Comparison of ENCODE assay signal across 7 mouse cellular contexts in genomic region chr9:66088411-66088810, GRCm38 (mm10). TPM values are rescaled to one million over a fixed set of nuclear protein-coding genes. Genes with fewer than 3 reads are reported as not detected.
DNase-seq lines count a peak whose midpoint lies in the region; ATAC-seq lines count a peak whose summit lies in the region.

No protein-coding gene starts in this region.

- peak; percentile 47 to 72 for DNase-seq in left cerebral cortex, adult 18-20 months (ENCODE audit: low spot score in 2 of 2)
- no peak for DNase-seq in left cerebral cortex, adult 8-10 months (ENCODE audit: low spot score in 2 of 2)
- DNase-seq in NIH3T3 (ENCODE audit: low read depth) = peak; percentile 74
- peak; percentile 46 for DNase-seq in c-Kit-positive CD71-positive TER-119-negative erythroid progenitor cells, embryonic 14.5 days (ENCODE audit: low read depth)
- DNase-seq in heart, postnatal 4 days = peak; percentile 70
- DNase-seq in liver, embryonic 13.5 days = peak; percentile 54
- peak; percentile 41 for DNase-seq in skeletal muscle tissue, adult 2 months (ENCODE audit: low read depth, low spot score)

- H3K4me3 ChIP-seq in liver, embryonic 13.5 days (replicated peaks) = no peak overlapping the region

- H3K9me3 ChIP-seq in liver, embryonic 13.5 days (replicated peaks) = no peaks in the 10 kb centered on the region

- WGBS in liver, embryonic 13.5 days (ENCODE audit: insufficient replicate concordance) = 45% methylated on average over 4 of the region's 4 CpGs

- H3K27ac ChIP-seq in liver, embryonic 13.5 days = no peak overlapping the region

- peaks cover 71% of the 10 kb centered on the region for H3K36me3 ChIP-seq in liver, embryonic 13.5 days

- no peaks in the 10 kb centered on the region for H3K27me3 ChIP-seq in liver, embryonic 13.5 days

- no peak overlapping the region for H3K9ac ChIP-seq in liver, embryonic 13.5 days

- H3K4me1 ChIP-seq in liver, embryonic 13.5 days (replicated peaks) = peaks cover 20% of the 10 kb centered on the region

- no peak overlapping the region for H3K4me2 ChIP-seq in liver, embryonic 13.5 days

- peak; percentile 43; the same call in 1 of the 2 replicates for ATAC-seq in liver, embryonic 13.5 days (ENCODE audit: low read depth)

RNA-seq across cellular contexts. Expression of gene Snx22, which starts 18.9 kb away (rescaled TPM):
- 1 to 10 TPM; 3.7 to 4.4 TPM for total RNA-seq in left cerebral cortex, adult 18-20 months (2021)
- total RNA-seq in left cerebral cortex, adult 8-10 months (2022) = 1 to 10 TPM; 4.3 to 6.0 (median 5.2) TPM
- total RNA-seq in heart, postnatal 4 days (2021) = 1 to 10 TPM; 1.1 to 1.2 TPM
- polyA plus RNA-seq in liver, embryonic 13.5 days (2015; fragmentation: Nextera tagmentation; extraction: Ambion mirVana) = 29.2 and 31.4 TPM in 2 replicates

RNA-seq across cellular contexts. Expression of gene Ppib, which starts 28.4 kb away (rescaled TPM):
- 100 to 1,000 TPM; 158 to 163 TPM for total RNA-seq in left cerebral cortex, adult 18-20 months (2021)
- total RNA-seq in left cerebral cortex, adult 8-10 months (2022) = 100 to 1,000 TPM; 147 to 175 (median 159) TPM
- total RNA-seq in heart, postnatal 4 days (2021) = 100 to 1,000 TPM; 284 to 297 TPM
- polyA plus RNA-seq in liver, embryonic 13.5 days (2015; fragmentation: Nextera tagmentation; extraction: Ambion mirVana) = 380 and 383 TPM in 2 replicates

RNA-seq across cellular contexts. Expression of gene Snx1, which starts 38.0 kb away (rescaled TPM):
- 10 to 100 TPM; 69.6 to 74.9 TPM for total RNA-seq in left cerebral cortex, adult 18-20 months (2021)
- 10 to 100 TPM; 76.2 to 82.1 (median 79.1) TPM for total RNA-seq in left cerebral cortex, adult 8-10 months (2022)
- 10 to 100 TPM; 39.3 to 40.4 TPM for total RNA-seq in heart, postnatal 4 days (2021)
- polyA plus RNA-seq in liver, embryonic 13.5 days (2015; fragmentation: Nextera tagmentation; extraction: Ambion mirVana) = 79.7 and 94.6 TPM in 2 replicates

RNA-seq across cellular contexts. Expression of gene Ciao2a, which starts 38.0 kb away (rescaled TPM):
- 10 to 100 TPM; 28.7 to 33.7 TPM for total RNA-seq in left cerebral cortex, adult 18-20 months (2021)
- 10 to 100 TPM; 25.7 to 26.7 (median 26.5) TPM for total RNA-seq in left cerebral cortex, adult 8-10 months (2022)
- total RNA-seq in heart, postnatal 4 days (2021) = 10 to 100 TPM; 99.1 to 99.6 TPM
- 196 and 222 TPM in 2 replicates for polyA plus RNA-seq in liver, embryonic 13.5 days (2015; fragmentation: Nextera tagmentation; extraction: Ambion mirVana)

Comparison
In these comparisons a context has a peak if more than half of its experiments do, and no peak if none do; other contexts are left out.
1. DNase-seq: peak in left cerebral cortex, adult 18-20 months (2 of 2), NIH3T3 (single experiment), c-Kit-positive CD71-positive TER-119-negative erythroid progenitor cells, embryonic 14.5 days (single experiment), heart, postnatal 4 days (single experiment), liver, embryonic 13.5 days (single experiment) and skeletal muscle tissue, adult 2 months (single experiment); none in left cerebral cortex, adult 8-10 months (0 of 2).